Mouse (Mus musculus) T-helper 17 cell (primary cell): ENCODE data around the gene Nipa1.

Experiments
- in situ Hi-C, 2 experiments: fragments of 300-600 bp; cut with MboI, MseI; formaldehyde crosslinking; loops; 1 replicate in 1 of 2; 2 replicates in 1 of 2; pipeline ENCODE4 v1.15.1; 2025; ENCODE audit warnings: high pct_unique_total_duplicates in 2 of 2

Gene Nipa1

GRCm38 (mm10) chr7:55938341-55938740 lies 81.4 kb downstream of the Nipa1 start:
- in situ Hi-C loops: no loop called here

- in situ Hi-C loops: no loop called here
Measured at GRCm38 (mm10) chr7:55935025-55935424, 84.7 kb downstream of the Nipa1 start.

- in situ Hi-C loops: no loop called here
Measured at GRCm38 (mm10) chr7:55928649-55929048, 91.1 kb downstream of the Nipa1 start.
